Mouse (Mus musculus): ENCODE measurements around the gene Atp6v1e2. TPM values are rescaled to one million over a fixed set of nuclear protein-coding genes. Genes with fewer than 3 reads are reported as not detected.

The Atp6v1e2 gene
- polyA plus RNA-seq, 1 experiment from 2014 or later: not detected

DNA sequence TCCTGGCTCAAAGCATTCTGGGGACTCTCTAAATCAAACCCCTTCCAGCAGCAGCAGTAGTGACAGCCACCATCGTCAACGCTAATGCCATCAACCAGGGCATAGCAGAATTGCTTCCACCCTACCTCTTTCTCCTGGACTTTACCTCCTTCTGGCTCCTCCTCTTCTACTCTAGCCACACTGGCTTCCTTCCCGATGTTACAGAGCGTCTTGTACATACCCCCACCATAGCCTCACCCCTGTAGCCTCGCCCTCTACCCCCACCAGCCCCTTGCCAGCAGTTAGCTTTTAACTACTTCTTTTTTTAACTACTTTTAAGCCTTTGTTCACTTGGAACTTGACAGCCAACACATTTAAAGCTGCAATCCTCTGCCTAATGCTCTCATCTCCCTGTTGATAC, 47.9 kb downstream of the Atp6v1e2 start:
- no peak overlapping the region for H3K27ac ChIP-seq
- H3K9me3 ChIP-seq: no peaks in the 10 kb centered on the region
- H3K4me3 ChIP-seq: no peak overlapping the region
- WGBS: 80% methylated on average over 5 of the region's 5 CpGs
- no peak overlapping the region for H3K4me2 ChIP-seq
- H3K4me1 ChIP-seq: peaks cover under 1% of the 10 kb centered on the region; the same call in 1 of the 2 replicates
- ATAC-seq (ENCODE audit: borderline replicate concordance, extremely low read depth, low FRiP score, low TSS enrichment): no peak
- H3K9ac ChIP-seq: no peak overlapping the region
- no peaks in the 10 kb centered on the region for H3K27me3 ChIP-seq
- no peaks in the 10 kb centered on the region for H3K36me3 ChIP-seq

DNA sequence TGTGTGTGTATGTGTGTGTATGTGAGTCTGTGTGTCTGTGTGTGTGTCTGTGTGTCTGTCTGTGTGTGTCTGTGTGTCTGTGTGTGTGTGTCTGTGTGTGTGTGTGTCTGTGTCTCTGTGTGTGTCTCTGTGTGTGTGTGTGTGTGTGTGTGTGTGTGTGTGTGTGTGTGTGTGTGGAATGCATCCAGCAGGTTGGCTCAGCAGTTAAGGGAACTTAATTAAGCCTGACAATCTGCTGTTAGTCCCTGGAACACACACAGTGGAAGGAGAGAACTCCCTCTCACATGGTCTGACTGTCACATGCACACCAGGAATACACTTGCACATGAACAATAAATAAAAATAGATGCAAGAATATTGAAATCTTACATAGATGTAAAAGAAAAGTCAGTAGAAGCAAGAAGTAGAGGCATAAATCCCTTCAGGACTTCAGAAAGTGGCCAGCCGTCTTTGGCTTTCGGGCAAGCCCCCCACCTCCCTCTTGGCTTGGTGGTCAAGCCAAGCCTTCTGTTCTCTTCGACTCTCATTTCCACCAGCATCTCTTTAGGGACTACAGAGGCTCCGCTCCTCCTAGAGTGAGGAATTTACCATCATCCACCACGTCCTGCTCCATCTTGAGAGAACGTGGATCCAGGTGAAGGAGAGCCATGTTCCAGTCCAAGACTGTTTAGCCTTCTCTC, 50.1 kb downstream of the Atp6v1e2 start:
- Histone ChIP-seq H3K4me2 (no peak overlapping the region), H3K27ac (no peak overlapping the region), H3K9me3 (no peaks in the 10 kb centered on the region), H3K9ac (no peak overlapping the region), H3K27me3 (no peaks in the 10 kb centered on the region), H3K4me3 (no peak overlapping the region), H3K4me1 (no peaks in the 10 kb centered on the region), H3K36me3 (no peaks in the 10 kb centered on the region)
- WGBS: 86% methylated on average over 6 of the region's 6 CpGs
- ATAC-seq (ENCODE audit: borderline replicate concordance, extremely low read depth, low FRiP score, low TSS enrichment): no peak

DNA sequence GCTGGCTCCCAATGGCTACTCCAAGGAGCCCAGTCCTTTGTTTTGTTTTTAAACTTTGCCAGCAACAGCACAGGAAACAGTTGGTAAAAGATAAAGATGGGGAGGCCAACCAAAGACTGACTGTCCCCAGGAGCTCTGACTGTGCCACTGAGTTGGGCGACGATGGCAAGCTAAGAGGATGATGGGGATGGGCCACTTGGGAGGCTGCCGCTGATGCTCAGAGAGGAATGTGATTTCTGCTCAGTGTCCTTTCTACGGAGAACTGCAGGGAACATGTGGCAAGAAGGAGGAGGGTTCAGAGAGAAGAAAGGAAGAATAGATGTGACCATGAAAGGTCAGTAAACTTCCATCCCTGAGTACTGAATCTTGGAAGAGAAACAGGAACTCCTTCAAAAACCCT, 52.5 kb downstream of the Atp6v1e2 start:
- WGBS: 74% methylated on average over 4 of the region's 4 CpGs
- Histone ChIP-seq H3K9ac (no peak overlapping the region), H3K4me2 (no peak overlapping the region), H3K9me3 (no peaks in the 10 kb centered on the region), H3K4me1 (no peaks in the 10 kb centered on the region), H3K36me3 (no peaks in the 10 kb centered on the region), H3K4me3 (no peak overlapping the region), H3K27me3 (no peaks in the 10 kb centered on the region), H3K27ac (no peak overlapping the region)
- ATAC-seq (ENCODE audit: borderline replicate concordance, extremely low read depth, low FRiP score, low TSS enrichment): no peak

Other genes starting within 250 kb of the Atp6v1e2 start
- gene Epas1, start 194.2 kb downstream of the Atp6v1e2 start, polyA plus RNA-seq (2015; fragmentation: Nextera tagmentation; extraction: Ambion mirVana): 8.8 and 10.1 TPM in 2 replicates
- gene Tmem247, start 30.5 kb downstream of the Atp6v1e2 start, polyA plus RNA-seq (2015; fragmentation: Nextera tagmentation; extraction: Ambion mirVana): not detected in 2 replicates
- gene Rhoq, start 15.2 kb upstream of the Atp6v1e2 start, polyA plus RNA-seq (2015; fragmentation: Nextera tagmentation; extraction: Ambion mirVana): 12.1 and 13.0 TPM in 2 replicates
- 30.7 and 35.0 TPM in 2 replicates for gene Pigf, start 77.5 kb upstream of the Atp6v1e2 start, polyA plus RNA-seq (2015; fragmentation: Nextera tagmentation; extraction: Ambion mirVana)
- gene Cript, start 77.7 kb upstream of the Atp6v1e2 start, polyA plus RNA-seq (2015; fragmentation: Nextera tagmentation; extraction: Ambion mirVana): 129 and 145 TPM in 2 replicates
- gene Socs5, start 159.8 kb upstream of the Atp6v1e2 start, polyA plus RNA-seq (2015; fragmentation: Nextera tagmentation; extraction: Ambion mirVana): 14.2 and 15.5 TPM in 2 replicates